Mouse (Mus musculus): ENCODE data around the gene Sap25.

DNA sequence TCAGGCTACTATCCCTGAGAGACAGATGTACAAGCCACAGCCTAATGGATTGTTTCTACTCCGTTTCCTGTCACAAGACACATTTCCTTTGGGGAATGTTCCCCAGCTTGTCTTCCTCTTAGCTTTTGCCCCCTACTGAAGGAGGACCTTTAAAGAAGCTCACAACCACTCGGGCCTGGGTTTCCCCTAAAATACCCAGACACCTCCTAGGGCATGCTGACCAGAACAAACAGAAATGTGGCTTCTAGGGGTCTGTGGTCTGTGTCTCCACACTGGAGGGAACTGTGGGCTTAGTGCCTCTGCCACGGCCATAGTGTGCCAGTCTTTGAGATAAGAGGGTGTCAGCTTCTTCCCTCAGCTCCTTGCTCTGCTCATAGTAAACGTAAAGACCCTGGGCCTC is 9.5 kb upstream of the Sap25 start:
- TF ChIP-seq CTCF (IDR thresholded peaks at IDR 0.05; ENCODE audit: low read depth) (no peak), EP300 (IDR thresholded peaks at IDR 0.05; ENCODE audit: low read depth) (no peak)

Data from liver, embryonic 14.5 days (tissue).